Mouse (Mus musculus): ENCODE data around the gene Exosc6. TPM values are rescaled to one million over a fixed set of nuclear protein-coding genes. Genes with fewer than 3 reads are reported as not detected.
"Not testable (repeated sequence)": the region's sequence is repeated elsewhere in the genome, so short reads cannot be mapped to it uniquely, and the experiment has no call there.

Exosc6 gene
- total RNA-seq, 1 experiment from 2014 or later: not detected

DNA sequence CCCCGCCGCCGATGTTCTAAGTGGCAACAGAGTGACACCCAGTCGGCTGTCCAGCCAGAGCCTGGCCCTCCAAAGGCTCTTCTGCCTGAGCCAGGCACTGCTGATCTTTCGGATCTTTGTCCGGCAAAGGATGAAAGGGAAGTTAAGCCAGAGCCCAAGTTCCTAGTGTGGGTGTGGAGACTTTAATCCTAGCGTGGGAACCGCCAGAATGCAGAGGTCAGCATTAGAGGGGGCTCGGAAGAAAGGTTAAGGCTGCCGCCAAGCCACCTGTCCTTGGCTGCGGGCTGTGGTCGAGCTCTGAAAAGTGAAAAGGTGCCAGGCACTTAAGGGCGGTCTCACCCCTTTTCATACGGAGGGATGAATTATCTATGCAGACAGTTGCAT, 5.5 kb downstream of the Exosc6 start:
- no peak for DNase-seq

DNA sequence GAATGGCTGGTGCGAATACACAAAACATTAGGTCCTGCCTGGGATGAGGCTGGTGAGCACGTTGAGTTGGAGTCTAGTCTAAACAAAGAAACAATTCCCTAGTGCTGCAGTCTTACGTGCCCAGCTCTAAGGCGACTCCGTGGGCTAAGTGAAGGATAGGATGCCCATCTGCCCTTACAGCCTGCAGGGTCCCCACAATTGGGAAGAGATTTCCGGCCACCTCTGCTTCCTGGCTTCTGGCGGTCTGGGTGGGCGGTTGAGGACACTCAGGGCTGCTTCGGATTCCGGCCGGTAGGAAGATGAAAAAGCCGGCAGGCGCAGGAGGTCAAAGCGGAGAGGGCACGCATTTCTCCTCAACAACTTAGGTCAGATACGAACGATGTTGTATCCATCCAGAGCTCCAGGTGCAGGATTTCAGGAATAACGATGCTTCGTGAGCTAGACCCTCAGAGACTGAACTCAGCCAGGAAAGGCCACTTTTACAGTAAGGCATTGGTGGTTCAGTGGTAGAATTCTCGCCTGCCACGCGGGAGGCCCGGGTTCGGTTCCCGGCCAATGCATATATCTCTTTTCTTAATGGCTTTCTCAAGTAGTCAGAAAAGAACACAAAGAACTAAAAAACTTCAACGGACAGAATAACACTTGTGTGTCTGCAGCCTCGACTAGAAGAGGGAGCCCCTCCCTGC, 6.1 kb downstream of the Exosc6 start:
- peak; percentile 89 for DNase-seq

DNA sequence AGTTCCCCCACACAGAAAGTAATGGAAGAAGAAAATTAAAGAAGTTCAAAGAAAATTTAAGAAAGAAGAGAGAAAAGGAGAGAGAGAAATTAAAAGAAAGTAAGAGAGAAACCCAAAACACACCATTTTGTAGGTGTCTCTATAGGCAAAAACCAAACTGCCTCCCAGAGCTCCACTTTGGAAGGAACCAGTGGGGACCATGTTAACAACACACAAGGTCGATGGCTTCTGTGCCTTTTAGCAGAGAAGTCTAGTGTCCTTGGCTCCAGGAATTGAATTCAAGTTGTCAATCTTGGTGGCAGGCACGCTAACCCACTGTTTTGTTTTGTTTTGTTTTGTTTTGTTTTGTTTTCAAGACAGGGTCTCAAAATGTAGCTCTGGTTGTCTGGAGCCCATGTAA, 6.8 kb downstream of the Exosc6 start:
- DNase-seq: no peak

DNA sequence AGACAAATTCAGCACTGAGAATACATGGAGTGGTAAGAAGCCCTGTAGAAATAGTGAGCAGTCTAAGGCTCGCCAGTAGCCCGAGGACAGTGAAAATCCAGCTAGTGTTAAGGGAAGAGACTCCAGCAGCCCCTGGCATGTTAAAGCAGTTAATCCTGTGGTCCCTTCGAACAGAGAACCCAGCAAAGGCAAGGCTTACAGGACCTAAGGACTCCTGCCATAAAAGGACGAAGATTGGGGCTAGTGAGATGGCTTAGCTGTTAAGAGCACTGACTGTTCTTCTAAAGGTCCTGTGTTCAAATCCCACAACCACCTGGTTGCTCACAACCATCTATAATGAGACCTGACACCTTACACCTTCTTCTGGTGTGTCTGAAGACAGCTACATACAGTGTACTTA, 10.2 kb downstream of the Exosc6 start:
- DNase-seq: peak; percentile 2

DNA sequence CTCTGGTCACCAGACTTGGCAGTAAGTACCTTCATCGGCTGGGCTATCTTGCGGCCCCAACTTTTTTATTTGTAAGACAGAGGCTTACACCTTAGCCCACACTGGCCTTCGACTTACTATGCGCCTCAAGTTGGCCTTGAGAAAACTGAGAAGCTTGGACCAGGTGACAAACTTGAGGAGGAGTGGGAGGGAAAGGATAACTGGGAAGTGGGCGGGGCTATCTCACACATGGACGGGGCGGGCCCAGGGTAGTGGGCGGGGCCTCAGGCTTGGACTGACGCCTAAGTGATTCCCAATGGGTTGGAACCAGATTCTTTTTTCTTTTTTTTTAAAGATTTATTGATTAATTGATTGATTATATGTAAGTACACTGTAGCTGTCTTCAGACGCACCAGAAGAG, 11.3 kb downstream of the Exosc6 start:
- peak; percentile 44 for DNase-seq

DNA sequence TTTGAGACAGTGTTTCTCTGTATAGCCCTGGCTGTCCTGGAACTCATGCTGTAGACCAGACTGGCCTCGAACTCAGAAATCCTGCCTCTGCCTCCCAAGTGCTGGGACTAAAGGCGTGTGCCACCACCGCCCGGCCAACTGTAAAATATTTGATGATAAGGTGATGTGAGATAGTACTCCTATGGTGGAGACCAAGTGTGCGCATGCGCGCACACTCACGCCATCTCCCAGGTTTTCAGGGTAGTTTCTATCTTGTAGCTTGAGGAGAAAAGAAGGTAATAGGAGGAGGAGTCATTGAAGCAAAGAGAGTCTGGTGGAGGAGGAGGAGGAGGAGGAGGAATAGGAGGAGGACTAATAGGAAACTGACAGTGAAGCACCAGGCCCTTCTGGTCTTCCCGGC, 12.5 kb downstream of the Exosc6 start:
- DNase-seq: not testable (repeated sequence)

DNA sequence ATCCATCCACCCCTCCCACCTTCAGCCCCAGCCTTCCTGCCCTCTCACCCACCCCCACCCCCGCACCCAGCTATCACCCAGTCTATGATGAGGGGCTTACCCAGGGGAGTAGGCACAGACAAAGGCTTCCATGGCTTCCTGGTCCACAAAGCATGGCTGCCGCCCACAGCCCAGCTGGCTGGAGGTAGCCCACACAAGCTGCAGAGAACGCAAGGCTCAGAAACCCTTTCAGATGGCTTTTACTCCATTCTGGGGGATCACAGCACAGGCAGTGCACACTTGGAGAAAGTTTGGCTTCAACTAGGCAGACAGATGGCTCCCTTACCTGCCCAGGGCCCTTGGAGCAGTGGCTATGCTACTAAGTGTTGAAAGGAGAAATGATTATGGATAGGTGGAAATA, 19.8 kb downstream of the Exosc6 start:
- no peak for DNase-seq

DNA sequence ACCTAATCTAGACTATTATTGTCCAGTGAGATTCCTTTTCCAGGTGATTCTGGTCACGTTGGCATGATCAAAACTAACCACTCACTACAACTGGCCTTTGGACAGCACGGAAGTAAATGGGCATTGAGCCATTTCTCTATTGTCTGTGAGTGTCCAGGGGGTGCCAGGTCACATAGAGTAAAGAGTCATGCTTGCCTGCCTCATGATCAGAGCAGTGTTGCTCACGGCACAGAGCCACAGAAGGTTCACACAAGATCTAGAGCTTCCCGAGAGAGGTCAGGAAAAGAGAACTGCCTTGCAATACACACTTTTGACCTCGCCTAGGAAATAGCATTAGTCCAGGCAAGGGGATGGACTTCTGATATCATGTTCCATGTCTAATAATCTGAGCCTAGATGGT, 23.3 kb downstream of the Exosc6 start:
- no peak for DNase-seq

DNA sequence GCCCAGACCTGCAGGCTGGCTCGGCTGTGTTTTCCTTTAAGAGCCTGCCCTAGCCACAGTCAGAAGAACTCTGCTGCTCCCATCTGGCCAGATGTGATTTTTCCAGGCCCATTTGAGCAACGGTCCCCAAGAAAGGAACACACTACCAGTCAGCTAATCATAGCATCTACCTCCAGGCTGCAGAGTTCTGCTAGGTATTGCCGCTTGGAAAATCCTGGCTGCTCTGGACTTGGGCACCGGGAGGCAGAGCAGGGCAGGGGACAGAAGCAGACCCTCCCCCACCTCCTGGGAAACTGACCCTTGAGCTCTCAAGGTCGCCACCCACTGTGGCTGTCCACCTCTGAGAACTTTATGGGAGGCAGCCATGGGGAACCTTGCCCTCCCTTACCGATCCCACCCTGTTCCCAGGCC, 23.7 kb downstream of the Exosc6 start:
- peak; percentile 66 for DNase-seq

DNA sequence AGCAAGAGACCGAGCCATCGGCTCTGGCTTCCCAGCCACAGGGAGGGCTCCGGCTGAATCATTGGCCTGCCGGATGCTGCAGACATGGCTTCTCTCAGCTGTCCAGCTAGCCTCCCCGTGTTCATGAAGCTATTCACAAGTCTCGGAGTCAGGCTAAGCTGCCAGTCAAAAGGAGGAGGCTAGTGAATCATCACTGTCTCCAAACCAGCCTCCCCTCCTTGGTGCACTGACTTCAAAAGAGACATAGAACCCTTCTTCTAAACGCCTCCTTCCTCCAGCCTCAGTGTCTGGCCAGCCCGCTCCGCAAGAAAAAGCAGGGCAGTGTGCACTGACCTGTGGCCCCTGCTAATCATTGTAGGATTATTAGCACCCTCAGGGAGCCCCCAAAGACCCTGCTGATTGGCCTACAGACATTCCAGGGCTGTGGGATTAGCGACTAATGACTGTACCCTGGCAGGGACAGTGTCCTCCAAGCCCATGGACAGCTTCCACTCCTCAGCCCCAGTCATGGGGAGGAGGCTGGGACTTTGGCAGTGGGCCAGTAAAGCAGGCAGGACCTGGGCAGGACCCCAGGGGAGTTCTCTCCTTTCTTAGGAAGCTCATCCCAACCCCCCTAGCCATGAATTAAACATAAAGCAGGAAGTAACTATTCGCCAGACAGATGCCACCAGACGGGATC, 25.6 kb downstream of the Exosc6 start:
- no peak for DNase-seq

DNA sequence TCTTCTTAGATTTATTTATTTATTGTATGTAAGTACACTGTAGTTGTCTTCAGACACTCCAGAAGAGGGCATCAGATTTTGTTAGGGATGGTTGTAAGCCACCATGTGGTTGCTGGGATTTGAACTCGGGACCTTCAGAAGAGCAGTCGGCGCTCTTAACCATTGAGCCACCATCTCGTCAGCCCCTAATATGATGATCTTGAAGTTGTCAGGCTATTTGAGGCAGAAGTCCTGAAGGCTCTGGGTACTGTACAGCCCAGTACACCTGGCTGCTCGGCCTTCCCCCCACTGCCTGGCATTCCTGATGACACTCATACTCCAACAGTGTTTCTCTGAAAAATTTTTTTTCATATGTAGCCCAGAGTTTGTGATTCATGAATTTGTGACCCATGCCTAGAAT, 27.8 kb downstream of the Exosc6 start:
- DNase-seq: not testable (repeated sequence)

DNA sequence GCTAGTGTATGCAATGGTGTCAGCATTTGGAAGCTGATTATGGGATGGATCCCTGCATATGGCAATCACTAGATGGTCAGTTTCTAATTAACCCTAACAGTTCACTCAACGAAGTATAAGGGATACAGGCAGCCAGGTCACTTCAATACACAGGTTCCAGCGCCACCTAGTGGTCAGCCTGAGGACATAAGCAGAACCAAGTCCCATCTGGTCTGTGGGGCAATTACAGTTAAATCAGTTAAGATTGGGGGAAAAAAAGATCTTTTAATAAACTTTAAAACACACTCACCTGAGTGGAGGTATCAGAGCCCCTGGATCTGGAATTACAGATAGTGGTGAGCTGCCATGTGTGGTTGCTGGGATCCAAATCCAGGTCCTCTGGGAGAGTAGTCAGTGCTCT, 34.0 kb downstream of the Exosc6 start:
- peak; percentile 90 for DNase-seq

DNA sequence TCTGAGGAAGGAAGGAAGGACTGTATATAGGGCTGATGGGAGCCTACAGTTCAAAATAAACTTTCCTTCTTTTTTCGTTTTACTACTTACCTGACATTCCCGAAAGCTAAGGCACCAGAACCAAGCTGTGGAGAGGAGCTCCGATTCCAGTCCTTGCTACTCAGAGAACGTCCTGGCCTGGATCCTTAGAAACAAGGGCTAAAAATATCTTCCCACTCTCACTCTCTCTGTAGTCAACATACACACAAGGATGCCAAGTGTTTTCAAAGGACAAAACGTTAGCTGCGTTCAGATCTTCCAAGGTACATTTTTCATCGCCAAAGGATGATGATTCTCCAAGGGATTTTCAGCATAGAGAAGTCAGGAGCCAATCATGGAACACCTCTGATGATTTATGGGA, 35.6 kb downstream of the Exosc6 start:
- no peak for DNase-seq

DNA sequence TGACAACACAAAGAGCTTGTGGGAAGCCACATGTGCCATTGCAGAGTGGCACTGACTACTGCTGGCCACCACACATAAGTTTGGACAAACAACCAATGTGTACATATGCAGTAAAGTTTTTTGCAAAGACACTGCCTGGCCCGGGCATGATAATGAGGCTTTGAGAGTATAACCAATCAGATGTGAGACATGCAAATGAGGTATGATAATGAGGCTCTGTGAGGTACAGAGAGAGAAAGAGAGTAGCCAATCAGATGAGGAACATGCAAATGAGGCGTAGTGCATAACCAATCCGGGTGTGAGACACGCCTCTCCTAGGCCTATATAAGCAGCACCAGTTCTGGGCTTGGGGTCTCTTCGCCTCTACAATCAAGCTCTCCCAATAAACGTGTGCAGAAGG, 36.2 kb downstream of the Exosc6 start, which contains the start of gene Clec18a:
TSS of gene Clec18a (minus strand) at position 101 of the 400 bp plus-strand sequence.
- DNase-seq: not testable (repeated sequence)

DNA sequence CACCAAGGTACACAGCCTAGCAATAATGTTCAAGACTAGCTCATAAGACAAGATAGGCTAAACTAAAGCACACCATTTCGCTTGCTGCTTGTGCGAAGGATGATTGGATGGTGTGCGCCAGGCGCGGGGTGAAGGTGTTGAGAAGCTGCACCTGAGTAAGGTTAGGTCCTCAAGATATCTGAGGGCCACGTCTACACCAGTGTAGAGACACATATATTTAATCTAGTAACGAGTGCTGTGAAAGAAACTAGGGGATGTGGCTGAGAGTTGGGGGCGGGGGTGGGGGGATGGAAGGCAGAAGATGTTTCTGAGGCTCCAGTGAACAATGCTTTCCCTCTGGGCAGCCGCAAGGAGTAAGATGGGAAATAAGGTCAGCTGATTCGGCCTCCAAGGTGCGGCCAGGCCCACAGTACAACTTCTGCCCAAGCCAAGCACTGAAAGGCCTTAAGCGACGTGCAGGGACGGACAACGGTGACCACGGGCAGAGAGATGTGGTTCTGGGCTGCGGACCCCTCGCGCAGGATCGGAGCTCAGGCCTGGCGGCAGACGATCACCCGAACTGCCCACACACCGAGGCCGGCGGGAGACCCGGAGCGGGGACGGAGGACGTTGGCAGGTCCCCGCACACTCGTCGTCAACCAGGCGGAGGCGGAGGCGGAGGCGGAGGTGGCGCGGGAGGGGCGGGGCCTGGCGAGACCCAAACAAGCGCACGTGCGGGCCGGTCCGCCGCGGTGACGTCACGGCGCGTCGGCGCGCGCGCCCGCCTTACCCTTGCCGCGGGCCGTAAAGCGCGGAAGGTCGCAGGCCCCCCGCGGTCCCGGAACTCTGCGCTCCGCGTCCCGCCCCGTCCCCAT, 38.0 kb downstream of the Exosc6 start, which contains the start of gene Pdpr:
TSS of gene Pdpr (plus strand) at position 766 of the 854 bp plus-strand sequence.
- DNase-seq: peak; percentile 97

DNA sequence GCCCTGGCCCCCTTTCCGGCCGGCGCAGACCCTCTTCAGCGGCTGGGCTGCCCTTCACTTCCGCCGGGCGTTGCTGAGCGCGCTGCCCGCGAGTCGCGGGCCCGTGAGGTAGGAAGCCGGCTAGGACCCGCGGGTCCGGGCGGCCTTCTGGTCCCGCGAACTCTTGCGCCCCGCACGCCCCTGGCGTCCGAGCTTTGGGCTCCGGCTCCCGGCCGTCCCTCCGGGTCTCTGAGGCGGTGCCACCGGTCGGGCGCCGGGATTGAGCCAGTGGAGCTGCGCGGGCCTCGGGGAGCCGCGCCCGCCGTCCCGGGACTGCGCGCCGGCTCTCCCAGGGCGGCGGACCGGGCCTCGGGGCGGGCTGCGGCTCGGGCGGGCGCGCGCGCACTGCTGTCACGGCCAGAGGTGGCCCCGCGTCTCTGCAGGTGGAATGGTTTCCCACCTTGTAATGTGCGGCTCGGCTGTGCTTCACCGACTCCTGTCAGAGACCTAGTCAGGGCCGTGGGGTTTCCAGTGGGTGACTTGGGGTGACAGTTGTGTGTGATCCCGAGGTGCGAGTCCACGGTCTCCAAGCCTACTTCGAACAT, 38.7 kb downstream of the Exosc6 start:
- DNase-seq: peak; percentile 44

Small RNAs within 50 kb of the gene (microRNA-seq; reads per million reads assigned to microRNA genes)
- 0 reads per million in 2 experiments for gene Gm24103
- 0 to 0.38 reads per million in 2 experiments for gene Mir3473d

Other genes with a start within 250 kb of the Exosc6 start
- gene Cog4, start 209.7 kb upstream of the Exosc6 start, total RNA-seq (2021): 74.1 and 87.0 TPM in 2 replicates
- gene Sf3b3, start 209.6 kb upstream of the Exosc6 start, total RNA-seq (2021): 68.2 and 79.1 TPM in 2 replicates
- 7.6 and 10.4 TPM in 2 replicates for gene Fuk, start 153.9 kb upstream of the Exosc6 start, total RNA-seq (2021)
- 18.5 and 21.6 TPM in 2 replicates for gene St3gal2, start 136.4 kb upstream of the Exosc6 start, total RNA-seq (2021)
- 47.4 and 54.0 TPM in 2 replicates for gene Ddx19a, start 58.5 kb upstream of the Exosc6 start, total RNA-seq (2021)
- gene Ddx19b, start 24.6 kb upstream of the Exosc6 start, total RNA-seq (2021): 12.1 and 12.6 TPM in 2 replicates
- 83.5 and 95.6 TPM in 2 replicates for gene Aars, start 23.2 kb upstream of the Exosc6 start, total RNA-seq (2021)
- gene Clec18a, start 36.1 kb downstream of the Exosc6 start, total RNA-seq (2021): 0.19 TPM in 1 of 2 replicates, not detected in the other
- 41.4 and 47.2 TPM in 2 replicates for gene Pdpr, start 38.3 kb downstream of the Exosc6 start, total RNA-seq (2021)
- gene Glg1, start 202.9 kb downstream of the Exosc6 start, total RNA-seq (2021): 95.5 and 98.6 TPM in 2 replicates
- gene Rfwd3, start 243.9 kb downstream of the Exosc6 start, total RNA-seq (2021): 46.5 and 49.0 TPM in 2 replicates